Mouse (Mus musculus): ENCODE results near the gene Tas2r104. TPM values are rescaled to one million over a fixed set of nuclear protein-coding genes. Genes with fewer than 3 reads are reported as not detected.

Tas2r104 gene
- polyA plus RNA-seq (2015; fragmentation: Nextera tagmentation; extraction: Ambion mirVana), result not detected in 2 replicates

DNA sequence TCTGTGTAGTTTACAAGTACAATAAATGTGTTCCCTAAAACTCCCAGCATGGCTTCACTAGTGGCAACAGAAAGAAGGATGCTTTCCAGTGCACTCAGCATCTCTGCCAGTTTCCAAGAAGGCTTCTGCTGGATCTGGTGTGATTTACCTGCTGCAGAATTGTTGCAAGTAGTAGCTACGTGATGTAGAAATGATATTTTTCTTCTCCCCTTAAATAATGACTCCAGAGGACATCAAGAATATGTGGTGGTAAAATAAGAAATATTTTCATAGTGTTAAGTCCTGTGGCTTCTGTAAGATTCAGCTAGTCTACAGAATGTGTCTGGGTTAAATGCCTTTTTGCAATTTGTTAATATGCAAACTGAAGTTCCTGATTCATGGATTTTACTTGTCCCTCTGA is at the start of gene Tas2r104:
Gene Tas2r104 (minus strand): TSS at position 101 of the 400 bp plus-strand sequence.
- Histone ChIP-seq H3K27ac (ENCODE audit: low read length) (no peak within 1 kb of the TSS), H3K4me2 (ENCODE audit: low read depth, low read length) (no peak within 1 kb of the TSS), H3K9me3 (replicated peaks; ENCODE audit: control insufficient read depth, low read length) (no peaks in the 10 kb centered on the region), H3K4me1 (ENCODE audit: control insufficient read depth, low read depth, low read length) (no peaks in the 10 kb centered on the region), H3K27me3 (ENCODE audit: control insufficient read depth, insufficient read depth, low read depth, low read length) (no peaks in the 10 kb centered on the region), H3K36me3 (ENCODE audit: control insufficient read depth, insufficient read depth) (no peaks in the 10 kb centered on the region), H3K9ac (ENCODE audit: low read depth, low read length) (no peak within 1 kb of the TSS), H3K4me3 (ENCODE audit: low read depth, low read length) (no peak within 1 kb of the TSS)
- WGBS (ENCODE audit: insufficient replicate concordance), result 50% methylated on average over 1 of the region's 1 CpGs
- no peak for ATAC-seq (ENCODE audit: low read depth)

DNA sequence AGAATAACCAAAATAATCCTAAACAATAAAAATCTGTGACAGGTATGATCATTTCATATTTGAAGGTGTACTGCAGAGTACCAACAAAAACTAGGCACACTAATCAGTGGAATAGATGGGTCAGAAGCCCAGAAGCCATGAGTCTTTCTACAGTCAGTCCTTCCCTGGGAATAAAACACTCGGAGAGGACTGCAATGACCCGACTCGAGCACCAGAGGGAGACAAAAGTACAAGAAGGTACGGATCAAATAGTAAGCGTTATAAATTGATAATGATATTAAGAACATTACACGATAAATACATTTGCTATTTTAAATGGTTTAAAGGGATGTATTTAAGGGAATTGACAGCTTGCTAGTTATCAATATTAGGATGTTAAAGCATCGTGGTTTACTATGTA is 27.3 kb upstream of the Tas2r104 start:
- no peaks in the 10 kb centered on the region; the same call in 1 of the 2 replicates for H3K9me3 ChIP-seq (replicated peaks; ENCODE audit: control insufficient read depth, low read length)
- 33% methylated on average over 7 of the region's 7 CpGs for WGBS (ENCODE audit: insufficient replicate concordance)
- H3K4me2 ChIP-seq (ENCODE audit: low read depth, low read length), result no peak overlapping the region
- no peaks in the 10 kb centered on the region for H3K36me3 ChIP-seq (ENCODE audit: control insufficient read depth, insufficient read depth)
- H3K9ac ChIP-seq (ENCODE audit: low read depth, low read length), result no peak overlapping the region
- ATAC-seq (ENCODE audit: low read depth), result no peak
- no peak overlapping the region for H3K27ac ChIP-seq (ENCODE audit: low read length)
- no peaks in the 10 kb centered on the region for H3K4me1 ChIP-seq (ENCODE audit: control insufficient read depth, low read depth, low read length)
- no peak overlapping the region for H3K4me3 ChIP-seq (ENCODE audit: low read depth, low read length)
- H3K27me3 ChIP-seq (ENCODE audit: control insufficient read depth, insufficient read depth, low read depth, low read length), result no peaks in the 10 kb centered on the region

DNA sequence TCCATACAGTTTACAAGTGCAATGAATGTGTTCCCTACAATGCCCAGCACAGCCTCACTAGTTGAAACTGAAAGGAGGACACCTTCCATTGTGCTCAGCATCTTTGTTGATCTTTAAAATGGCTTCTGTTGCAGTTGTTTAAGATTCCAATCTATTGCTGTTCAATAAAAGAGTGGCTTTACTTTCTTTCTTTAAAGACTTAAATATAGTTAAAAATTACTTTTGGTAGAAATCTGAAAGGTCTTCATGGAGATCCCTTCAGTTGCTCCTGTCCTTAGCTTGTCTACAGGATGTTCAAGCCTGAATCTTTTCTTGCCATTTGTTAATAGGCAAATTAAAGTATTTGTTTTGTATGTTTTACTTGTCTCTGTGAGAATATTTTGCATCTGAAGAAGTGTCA is 4.4 kb upstream of the Tas2r104 start, which contains the start of gene Tas2r114:
Gene Tas2r114 (minus strand): TSS at position 101 of the 400 bp plus-strand sequence.
- no peak within 1 kb of the TSS for H3K4me3 ChIP-seq (ENCODE audit: low read depth, low read length)
- H3K27ac ChIP-seq (ENCODE audit: low read length), result no peak within 1 kb of the TSS
- no peaks in the 10 kb centered on the region for H3K27me3 ChIP-seq (ENCODE audit: control insufficient read depth, insufficient read depth, low read depth, low read length)
- H3K9ac ChIP-seq (ENCODE audit: low read depth, low read length), result no peak within 1 kb of the TSS
- H3K4me2 ChIP-seq (ENCODE audit: low read depth, low read length), result no peak within 1 kb of the TSS
- H3K36me3 ChIP-seq (ENCODE audit: control insufficient read depth, insufficient read depth), result no peaks in the 10 kb centered on the region
- H3K4me1 ChIP-seq (ENCODE audit: control insufficient read depth, low read depth, low read length), result no peaks in the 10 kb centered on the region
- ATAC-seq (ENCODE audit: low read depth), result no peak
- H3K9me3 ChIP-seq (replicated peaks; ENCODE audit: control insufficient read depth, low read length), result no peaks in the 10 kb centered on the region

DNA sequence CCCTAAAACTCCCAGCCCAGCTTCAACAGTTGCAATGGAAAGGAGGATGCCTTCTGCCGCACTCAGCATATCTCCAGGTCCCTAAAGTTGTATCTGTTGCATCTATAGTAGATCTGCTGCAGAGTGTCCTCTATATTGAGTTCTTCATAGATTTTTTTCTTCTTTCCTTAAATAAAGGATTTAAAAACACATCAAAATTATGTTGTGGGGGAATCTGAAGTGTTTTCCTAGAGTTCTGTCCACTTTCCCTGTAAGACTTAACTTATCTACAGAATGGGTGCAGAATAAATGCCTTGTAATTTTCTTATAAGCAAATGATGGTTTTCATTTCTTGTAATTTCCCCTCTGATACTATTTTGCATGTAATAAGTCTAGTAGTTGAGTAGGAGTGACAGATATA is 1.9 kb upstream of the Tas2r104 start, which contains the start of gene Tas2r105:
Gene Tas2r105 (minus strand): TSS at position 101 of the 400 bp plus-strand sequence.
- no peak within 1 kb of the TSS for H3K4me3 ChIP-seq (ENCODE audit: low read depth, low read length)
- no peaks in the 10 kb centered on the region for H3K36me3 ChIP-seq (ENCODE audit: control insufficient read depth, insufficient read depth)
- no peaks in the 10 kb centered on the region for H3K9me3 ChIP-seq (replicated peaks; ENCODE audit: control insufficient read depth, low read length)
- H3K4me1 ChIP-seq (ENCODE audit: control insufficient read depth, low read depth, low read length), result no peaks in the 10 kb centered on the region
- no peak within 1 kb of the TSS for H3K27ac ChIP-seq (ENCODE audit: low read length)
- no peak within 1 kb of the TSS for H3K4me2 ChIP-seq (ENCODE audit: low read depth, low read length)
- no peaks in the 10 kb centered on the region for H3K27me3 ChIP-seq (ENCODE audit: control insufficient read depth, insufficient read depth, low read depth, low read length)
- 43% methylated on average over 1 of the region's 1 CpGs for WGBS (ENCODE audit: insufficient replicate concordance)
- H3K9ac ChIP-seq (ENCODE audit: low read depth, low read length), result no peak within 1 kb of the TSS
- ATAC-seq (ENCODE audit: low read depth), result no peak

DNA sequence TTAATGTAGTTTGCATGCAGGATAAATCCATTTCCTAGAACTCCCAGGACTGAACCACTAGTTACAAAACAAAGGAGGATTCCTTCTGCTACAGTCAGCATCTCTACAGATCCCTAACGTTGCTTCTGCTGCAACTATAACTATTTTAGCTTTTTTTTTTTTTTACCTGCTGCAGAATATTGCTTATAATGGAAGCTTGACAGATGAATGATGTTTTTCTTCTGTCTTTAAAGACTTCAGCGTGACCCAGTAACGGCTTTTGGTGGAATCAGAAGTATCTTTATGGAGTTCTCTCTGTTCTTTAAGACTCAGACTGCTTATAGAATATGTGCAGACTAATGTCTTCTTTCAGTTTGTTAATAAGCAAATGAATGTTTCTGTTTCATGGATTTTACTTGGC is 6.8 kb downstream of the Tas2r104 start, which contains the start of gene Tas2r106:
Gene Tas2r106 (minus strand): TSS at position 101 of the 400 bp plus-strand sequence.
- Histone ChIP-seq H3K9me3 (replicated peaks; ENCODE audit: control insufficient read depth, low read length) (no peaks in the 10 kb centered on the region), H3K4me1 (ENCODE audit: control insufficient read depth, low read depth, low read length) (no peaks in the 10 kb centered on the region), H3K36me3 (ENCODE audit: control insufficient read depth, insufficient read depth) (no peaks in the 10 kb centered on the region), H3K4me2 (ENCODE audit: low read depth, low read length) (no peak within 1 kb of the TSS), H3K27me3 (ENCODE audit: control insufficient read depth, insufficient read depth, low read depth, low read length) (no peaks in the 10 kb centered on the region), H3K27ac (ENCODE audit: low read length) (no peak within 1 kb of the TSS), H3K9ac (ENCODE audit: low read depth, low read length) (no peak within 1 kb of the TSS), H3K4me3 (ENCODE audit: low read depth, low read length) (no peak within 1 kb of the TSS)
- ATAC-seq (ENCODE audit: low read depth), result no peak
- 52% methylated on average over 3 of the region's 3 CpGs for WGBS (ENCODE audit: insufficient replicate concordance)

DNA sequence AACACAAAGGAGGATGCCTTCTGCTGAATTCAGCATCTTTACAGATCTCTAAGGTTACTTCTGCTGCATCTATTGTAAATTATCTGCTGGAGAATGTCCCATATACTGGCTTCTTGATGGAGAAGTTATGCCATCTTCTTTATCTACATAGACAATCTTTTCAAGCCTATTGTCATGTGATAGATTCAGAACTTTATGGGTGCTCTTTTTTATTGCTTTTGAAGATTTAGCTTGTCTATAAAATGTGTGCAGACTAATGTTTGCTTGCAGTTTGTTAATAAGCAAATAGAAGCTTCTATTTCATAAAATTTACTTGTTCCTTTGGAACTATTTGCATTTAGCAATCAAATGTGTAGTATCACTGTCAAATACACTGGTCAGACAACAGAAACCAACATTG is 25.5 kb downstream of the Tas2r104 start, which contains the start of gene Tas2r107:
Gene Tas2r107 (minus strand): TSS at position 101 of the 400 bp plus-strand sequence.
- no peak within 1 kb of the TSS for H3K4me3 ChIP-seq (ENCODE audit: low read depth, low read length)
- H3K4me1 ChIP-seq (ENCODE audit: control insufficient read depth, low read depth, low read length), result no peaks in the 10 kb centered on the region
- no peaks in the 10 kb centered on the region for H3K36me3 ChIP-seq (ENCODE audit: control insufficient read depth, insufficient read depth)
- no peak within 1 kb of the TSS for H3K27ac ChIP-seq (ENCODE audit: low read length)
- no peak within 1 kb of the TSS for H3K9ac ChIP-seq (ENCODE audit: low read depth, low read length)
- no peaks in the 10 kb centered on the region for H3K27me3 ChIP-seq (ENCODE audit: control insufficient read depth, insufficient read depth, low read depth, low read length)
- ATAC-seq (ENCODE audit: low read depth), result no peak
- no peaks in the 10 kb centered on the region for H3K9me3 ChIP-seq (replicated peaks; ENCODE audit: control insufficient read depth, low read length)
- H3K4me2 ChIP-seq (ENCODE audit: low read depth, low read length), result no peak within 1 kb of the TSS

Other genes with a start within 250 kb of the Tas2r104 start
- not detected in 2 replicates for gene 5430401F13Rik, start 199.3 kb downstream of the Tas2r104 start, polyA plus RNA-seq (2015; fragmentation: Nextera tagmentation; extraction: Ambion mirVana)
- not detected in 2 replicates for gene Gm6619, start 199.3 kb downstream of the Tas2r104 start, polyA plus RNA-seq (2015; fragmentation: Nextera tagmentation; extraction: Ambion mirVana)
- gene Tas2r130, start 54.8 kb downstream of the Tas2r104 start, polyA plus RNA-seq (2015; fragmentation: Nextera tagmentation; extraction: Ambion mirVana), result not detected in 2 replicates
- not detected in 2 replicates for gene Tas2r107, start 25.6 kb downstream of the Tas2r104 start, polyA plus RNA-seq (2015; fragmentation: Nextera tagmentation; extraction: Ambion mirVana)
- gene Tas2r106, start 6.9 kb downstream of the Tas2r104 start, polyA plus RNA-seq (2015; fragmentation: Nextera tagmentation; extraction: Ambion mirVana), result not detected in 2 replicates
- gene Tas2r105, start 1.8 kb upstream of the Tas2r104 start, polyA plus RNA-seq (2015; fragmentation: Nextera tagmentation; extraction: Ambion mirVana), result not detected in 2 replicates
- gene Tas2r114, start 4.3 kb upstream of the Tas2r104 start, polyA plus RNA-seq (2015; fragmentation: Nextera tagmentation; extraction: Ambion mirVana), result not detected in 2 replicates

Data from liver, embryonic 16.5 days (tissue).